Mouse (Mus musculus) neural tube, embryonic 13.5 days (tissue): Measurements from ENCODE around the gene Marc2. TPM values are rescaled to one million over a fixed set of nuclear protein-coding genes. Genes with fewer than 3 reads are reported as not detected.

ENCODE experiments used
- ATAC-seq: fragments of 200-750 bp; cut with Nextera tagmentation; 2 replicates; pipeline ENCODE4 v1.8.0; 2017; ENCODE audit warnings: low read depth, mild to moderate bottlenecking, moderate TSS enrichment, moderate library complexity
- H3K27ac ChIP-seq: fragments of 300-500 bp; sonication (generic); replicated peaks from 2 replicates; pipeline ENCODE4 v1.5.1; 2015; ENCODE audit warnings: moderate library complexity, mild to moderate bottlenecking, inconsistent platforms
- H3K27me3 ChIP-seq: fragments of 300-500 bp; sonication (generic); 2 replicates; pipeline ENCODE4 v1.6.1; 2015; ENCODE audit warnings: mild to moderate bottlenecking, inconsistent platforms
- H3K36me3 ChIP-seq: fragments of 300-500 bp; sonication (generic); 2 replicates; pipeline ENCODE4 v1.6.1; 2015; ENCODE audit warnings: mild to moderate bottlenecking, inconsistent platforms
- H3K4me1 ChIP-seq: fragments of 300-500 bp; sonication (generic); replicated peaks from 2 replicates; pipeline ENCODE4 v1.6.1; 2015; ENCODE audit warnings: inconsistent platforms
- H3K4me2 ChIP-seq: fragments of 300-500 bp; sonication (generic); 2 replicates; pipeline ENCODE4 v1.6.1; 2015; ENCODE audit warnings: inconsistent platforms, mild to moderate bottlenecking, moderate library complexity
- H3K4me3 ChIP-seq: fragments of 300-500 bp; sonication (generic); 2 replicates; pipeline ENCODE4 v1.5.1; 2015; ENCODE audit warnings: mild to moderate bottlenecking, inconsistent platforms
- H3K9ac ChIP-seq: fragments of 300-500 bp; sonication (generic); 2 replicates; pipeline ENCODE4 v1.6.1; 2015; ENCODE audit warnings: moderate library complexity, mild to moderate bottlenecking, inconsistent platforms
- H3K9me3 ChIP-seq: fragments of 300-500 bp; sonication (generic); 2 replicates; pipeline ENCODE4 v1.6.1; 2016; ENCODE audit warnings: inconsistent platforms
- WGBS: fragments of 180-500 bp; shearing (Covaris S2); methylation state at CpG from one replicate; pipeline ENCODE4 v1.1.7; 2015; 5-methylcytosine and 5-hydroxymethylcytosine counted together
- polyA plus RNA-seq: library from polyadenylated mRNA; unstranded; fragments of >200 nt; fragmentation: Nextera tagmentation; extraction: Ambion mirVana; gene quantifications from 2 replicates; pipeline ENCODE4 v1.2.1, GENCODE M21; 2015

Marc2 gene
- polyA plus RNA-seq: 116 and 124 TPM in 2 replicates

- peak; percentile 10; the same call in 1 of the 2 replicates for ATAC-seq
- H3K9ac ChIP-seq: peak within 1 kb of the TSS; percentile 87
- H3K27me3 ChIP-seq: peaks cover 53% of the 10 kb centered on the region
- peak within 1 kb of the TSS; percentile 82 for H3K4me2 ChIP-seq
- no peaks in the 10 kb centered on the region for H3K36me3 ChIP-seq
- H3K4me3 ChIP-seq: peak within 1 kb of the TSS; percentile 90
- WGBS: 4% methylated on average over 18 of the region's 18 CpGs
- H3K27ac ChIP-seq: peak within 1 kb of the TSS; percentile 56
- H3K4me1 ChIP-seq: peaks cover 40% of the 10 kb centered on the region
- H3K9me3 ChIP-seq: no peaks in the 10 kb centered on the region
Observed at GRCm38 (mm10) chr1:184846092-184846750, at the start of gene Marc2. Gene Marc2, minus strand, starts transcription at chr1:184846451.

- no peak overlapping the region for H3K4me3 ChIP-seq
Observed at GRCm38 (mm10) chr1:184891998-184892397, 45.7 kb upstream of the Marc2 start.

GRCm38 (mm10) chr1:184889454-184889853, 43.2 kb upstream of the Marc2 start:
- Histone ChIP-seq H3K27ac (no peak overlapping the region), H3K4me1 (no peaks in the 10 kb centered on the region), H3K27me3 (peaks cover 5% of the 10 kb centered on the region), H3K9me3 (no peaks in the 10 kb centered on the region), H3K9ac (no peak overlapping the region), H3K4me2 (no peak overlapping the region), H3K36me3 (no peaks in the 10 kb centered on the region), H3K4me3 (no peak overlapping the region)
- 90% methylated on average over 6 of the region's 6 CpGs for WGBS
- no peak for ATAC-seq

More at GRCm38 (mm10) chr1:184891998-184892397, 45.7 kb upstream of the Marc2 start:
- Histone ChIP-seq H3K9ac (no peak overlapping the region), H3K27me3 (no peaks in the 10 kb centered on the region), H3K4me1 (no peaks in the 10 kb centered on the region), H3K4me2 (no peak overlapping the region), H3K27ac (no peak overlapping the region), H3K9me3 (no peaks in the 10 kb centered on the region), H3K36me3 (peaks cover 5% of the 10 kb centered on the region)
- ATAC-seq: no peak
- 86% methylated on average over 3 of the region's 3 CpGs for WGBS

GRCm38 (mm10) chr1:184886160-184886559, 39.9 kb upstream of the Marc2 start:
- Histone ChIP-seq H3K4me3 (no peak overlapping the region), H3K9ac (no peak overlapping the region), H3K36me3 (no peaks in the 10 kb centered on the region), H3K27ac (no peak overlapping the region), H3K27me3 (peaks cover 38% of the 10 kb centered on the region), H3K4me1 (peaks cover 9% of the 10 kb centered on the region), H3K4me2 (no peak overlapping the region), H3K9me3 (no peaks in the 10 kb centered on the region)
- no peak for ATAC-seq
- 56% methylated on average over 1 of the region's 1 CpGs for WGBS

- Histone ChIP-seq H3K4me1 (peaks cover 14% of the 10 kb centered on the region), H3K36me3 (no peaks in the 10 kb centered on the region), H3K4me2 (peak within 1 kb of the TSS; percentile 74), H3K9ac (peak within 1 kb of the TSS; percentile 62), H3K27me3 (peaks cover 43% of the 10 kb centered on the region), H3K4me3 (peak within 1 kb of the TSS; percentile 43), H3K9me3 (no peaks in the 10 kb centered on the region), H3K27ac (no peak within 1 kb of the TSS)
- WGBS: 2% methylated on average over 76 of the region's 77 CpGs
- peak; percentile 50 for ATAC-seq
Observed at GRCm38 (mm10) chr1:184882281-184883268, 36.3 kb upstream of the Marc2 start, which contains the start of gene C130074G19Rik. Gene C130074G19Rik, minus strand, starts transcription at chr1:184883218.

GRCm38 (mm10) chr1:184881861-184882260, 35.6 kb upstream of the Marc2 start:
- no peak overlapping the region for H3K27ac ChIP-seq
- 72% methylated on average over 7 of the region's 7 CpGs for WGBS
- H3K4me2 ChIP-seq: peak overlapping the region; percentile 74; the same call in 1 of the 2 replicates
- peak overlapping the region; percentile 43 for H3K4me3 ChIP-seq
- no peaks in the 10 kb centered on the region for H3K36me3 ChIP-seq
- ATAC-seq: no peak
- peak overlapping the region; percentile 62; the same call in 1 of the 2 replicates for H3K9ac ChIP-seq
- H3K27me3 ChIP-seq: peaks cover 43% of the 10 kb centered on the region
- no peaks in the 10 kb centered on the region for H3K9me3 ChIP-seq
- H3K4me1 ChIP-seq: peaks cover 14% of the 10 kb centered on the region

- peak overlapping the region; percentile 5 for H3K4me2 ChIP-seq
- peak overlapping the region; percentile 43; the same call in 1 of the 2 replicates for H3K4me3 ChIP-seq
- ATAC-seq: no peak
- H3K27ac ChIP-seq: no peak overlapping the region
- H3K36me3 ChIP-seq: no peaks in the 10 kb centered on the region
- 85% methylated on average over 5 of the region's 5 CpGs for WGBS
- H3K9me3 ChIP-seq: no peaks in the 10 kb centered on the region
- H3K27me3 ChIP-seq: peaks cover 43% of the 10 kb centered on the region
- H3K4me1 ChIP-seq: peaks cover 14% of the 10 kb centered on the region
- no peak overlapping the region for H3K9ac ChIP-seq
Observed at GRCm38 (mm10) chr1:184881211-184881610, 35.0 kb upstream of the Marc2 start.

- Histone ChIP-seq H3K4me1 (peaks cover 14% of the 10 kb centered on the region), H3K9ac (no peak overlapping the region), H3K9me3 (no peaks in the 10 kb centered on the region), H3K27me3 (peaks cover 32% of the 10 kb centered on the region), H3K36me3 (no peaks in the 10 kb centered on the region), H3K27ac (no peak overlapping the region), H3K4me3 (no peak overlapping the region), H3K4me2 (no peak overlapping the region)
- ATAC-seq: no peak
- 69% methylated on average over 6 of the region's 6 CpGs for WGBS
Observed at GRCm38 (mm10) chr1:184878860-184879259, 32.6 kb upstream of the Marc2 start.

GRCm38 (mm10) chr1:184877306-184877705, 31.1 kb upstream of the Marc2 start:
- WGBS: 76% methylated on average over 2 of the region's 2 CpGs
- peaks cover 17% of the 10 kb centered on the region for H3K27me3 ChIP-seq
- no peak overlapping the region for H3K27ac ChIP-seq
- no peak for ATAC-seq
- H3K4me3 ChIP-seq: no peak overlapping the region
- no peak overlapping the region for H3K4me2 ChIP-seq
- H3K9me3 ChIP-seq: no peaks in the 10 kb centered on the region
- no peaks in the 10 kb centered on the region for H3K36me3 ChIP-seq
- H3K4me1 ChIP-seq: peaks cover 6% of the 10 kb centered on the region; the same call in 1 of the 2 replicates
- H3K9ac ChIP-seq: no peak overlapping the region

- Histone ChIP-seq H3K27me3 (no peaks in the 10 kb centered on the region), H3K9ac (no peak overlapping the region), H3K27ac (no peak overlapping the region), H3K9me3 (no peaks in the 10 kb centered on the region), H3K4me2 (no peak overlapping the region), H3K36me3 (no peaks in the 10 kb centered on the region), H3K4me1 (peaks cover 9% of the 10 kb centered on the region; the same call in 1 of the 2 replicates), H3K4me3 (no peak overlapping the region)
- ATAC-seq: no peak
- 76% methylated on average over 11 of the region's 11 CpGs for WGBS
Observed at GRCm38 (mm10) chr1:184873910-184874309, 27.7 kb upstream of the Marc2 start.

- WGBS: 83% methylated on average over 7 of the region's 7 CpGs
Observed at GRCm38 (mm10) chr1:184872069-184872819, 26.0 kb upstream of the Marc2 start.

More at GRCm38 (mm10) chr1:184872069-184872819, 26.0 kb upstream of the Marc2 start:
- 0 out of 2 replicates have a peak, but pooled peaks cover 8% of the 10 kb centered on the region for H3K4me1 ChIP-seq
- H3K4me3 ChIP-seq: no peak overlapping the region
- H3K36me3 ChIP-seq: no peaks in the 10 kb centered on the region
- H3K9ac ChIP-seq: no peak overlapping the region
- H3K27ac ChIP-seq: no peak overlapping the region
- no peaks in the 10 kb centered on the region for H3K27me3 ChIP-seq
- no peak overlapping the region for H3K4me2 ChIP-seq
- H3K9me3 ChIP-seq: no peaks in the 10 kb centered on the region
- ATAC-seq: no peak
